In the genomic region with DNA sequence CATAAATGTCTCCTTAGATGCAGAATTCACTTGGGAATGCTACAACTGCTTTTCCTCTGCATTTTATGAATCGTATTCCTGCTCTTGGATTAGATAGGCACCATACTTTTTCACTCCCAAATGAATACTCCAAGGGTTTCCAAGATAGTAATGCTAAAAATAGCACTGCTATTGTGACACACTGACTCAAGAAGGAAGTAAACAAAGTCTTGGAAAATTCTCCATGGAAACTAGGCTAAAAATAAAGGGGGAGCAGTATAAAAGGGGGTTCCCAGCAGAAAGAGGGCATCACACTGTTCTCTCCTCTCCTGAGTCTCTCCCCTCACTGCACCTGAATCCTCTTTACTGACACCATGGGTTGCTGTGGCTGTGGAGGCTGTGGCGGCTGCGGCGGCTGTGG, we compare ENCODE assay signal across 31 mouse cellular contexts. TPM values are rescaled to one million over a fixed set of nuclear protein-coding genes. Genes with fewer than 3 reads are reported as not detected.
DNase-seq lines count a peak whose midpoint lies in the region; ATAC-seq and TF ChIP-seq lines count a peak whose summit lies in the region.
"Had no signal": no experiment of that assay in that cellular context is flagged by ENCODE, and none has a peak within 500 bp of the region (broad histone marks: within the 10 kb centered on the region; RNA-seq: fewer than 3 reads in every experiment).

Gene Krtap28-13 (plus strand): TSS at position 288 of the 400 bp plus-strand sequence.

- no peak within 1 kb of the TSS for H3K4me2 ChIP-seq in lung, postnatal 0 days (replicated peaks; ENCODE audit: low read depth, low read length)
- H3K4me2 ChIP-seq in midbrain, postnatal 0 days (ENCODE audit: low read depth, low read length, poor library complexity, severe bottlenecking), result no peak within 1 kb of the TSS
- H3K4me2 ChIP-seq: embryonic facial prominence, embryonic 15.5 days; forebrain, embryonic 15.5 days; heart, embryonic 13.5 days; hindbrain, embryonic 13.5 days had no signal

- no peak for TF ChIP-seq POLR2A in heart, adult 2 months (IDR thresholded peaks at IDR 0.05; ENCODE audit: insufficient read depth, low read depth, low read length)

- no peak within 1 kb of the TSS for H3K9ac ChIP-seq in heart, adult 2 months (ENCODE audit: low read depth, low read length)
- no peak within 1 kb of the TSS for H3K9ac ChIP-seq in lung, postnatal 0 days (replicated peaks; ENCODE audit: low read depth)
- H3K9ac ChIP-seq in midbrain, postnatal 0 days (replicated peaks; ENCODE audit: low read length, poor library complexity, severe bottlenecking), result no peak within 1 kb of the TSS
- H3K9ac ChIP-seq: embryonic facial prominence, embryonic 15.5 days; forebrain, embryonic 15.5 days; heart, embryonic 13.5 days; hindbrain, embryonic 13.5 days had no signal

- intact Hi-C loops in heart, adult 2 months (cut with DNase I), result loop anchor here (5.0 kb wide), 2 partner anchors 127 to 657 kb away; no protein-coding TSS in a partner anchor

- no peak within 1 kb of the TSS for H3K4me3 ChIP-seq in heart, embryonic 10.5 days
- H3K4me3 ChIP-seq in heart, adult 2 months, result no peak within 1 kb of the TSS
- H3K4me3 ChIP-seq in lung, postnatal 0 days (ENCODE audit: low read depth, low read length), result no peak within 1 kb of the TSS
- H3K4me3 ChIP-seq in midbrain, postnatal 0 days (ENCODE audit: low read depth, low read length), result no peak within 1 kb of the TSS
- H3K4me3 ChIP-seq: embryonic facial prominence, embryonic 15.5 days; erythroblast, embryonic 14.5 days; forebrain, embryonic 10.5 days; forebrain, embryonic 15.5 days; heart, embryonic 13.5 days; hindbrain, embryonic 13.5 days had no signal

- TF ChIP-seq CTCF in heart, adult 2 months (IDR thresholded peaks at IDR 0.05), result no peak
- no peak for TF ChIP-seq CTCF in lung, postnatal 0 days (IDR thresholded peaks at IDR 0.05)
- TF ChIP-seq CTCF in midbrain, postnatal 0 days (IDR thresholded peaks at IDR 0.05), result no peak

- DNase-seq in heart, embryonic 10.5 days (ENCODE audit: low spot score), result no peak
- DNase-seq in heart, adult 2 months, result no peak
- peak; percentile 62 for DNase-seq in lung, postnatal 0 days (ENCODE audit: low spot score)
- no peak for DNase-seq in lung, postnatal 10 days
- peak; percentile 3 for DNase-seq in NIH3T3 (ENCODE audit: low read depth)
- no peak for DNase-seq in midbrain, postnatal 0 days (ENCODE audit: low spot score)
- DNase-seq: adrenal gland, adult 8-10 months; adrenal gland, postnatal 36 days; cerebellum, adult 11 months; cerebellum, adult 8-10 months; cerebellum, postnatal 14 days; embryo, embryonic 11 days; gastrocnemius, postnatal 10 days; heart, adult 18-20 months; heart, postnatal 14 days; kidney, adult 18-20 months had no signal

- no peaks in the 10 kb centered on the region for H3K36me3 ChIP-seq in heart, embryonic 10.5 days
- no peaks in the 10 kb centered on the region for H3K36me3 ChIP-seq in heart, adult 2 months (ENCODE audit: control insufficient read depth, insufficient read depth, low read length)
- H3K36me3 ChIP-seq in lung, postnatal 0 days (ENCODE audit: insufficient read depth, low read length), result no peaks in the 10 kb centered on the region
- no peaks in the 10 kb centered on the region for H3K36me3 ChIP-seq in midbrain, postnatal 0 days (ENCODE audit: insufficient read depth, low read length)
- H3K36me3 ChIP-seq: embryonic facial prominence, embryonic 15.5 days; forebrain, embryonic 10.5 days; forebrain, embryonic 15.5 days; heart, embryonic 13.5 days; hindbrain, embryonic 13.5 days had no signal

- 73% methylated on average over 4 of the region's 4 CpGs for WGBS in heart, embryonic 10.5 days
- 73% methylated on average over 4 of the region's 4 CpGs for WGBS in heart, adult 2 months
- 81% methylated on average over 4 of the region's 4 CpGs for WGBS in lung, postnatal 0 days
- 92% methylated on average over 4 of the region's 4 CpGs for WGBS in midbrain, postnatal 0 days

- ATAC-seq in lung, postnatal 0 days, result no peak
- no peak for ATAC-seq in midbrain, postnatal 0 days (ENCODE audit: low FRiP score)
- no peak for ATAC-seq in CD4-positive, CD25-positive, alpha-beta regulatory T cell, adult 4 months
- ATAC-seq: forebrain, embryonic 15.5 days; hindbrain, postnatal 0 days; Patski had no signal

- peak within 1 kb of the TSS; percentile 64; the same call in 1 of the 2 replicates for H3K27ac ChIP-seq in heart, embryonic 10.5 days
- no peak within 1 kb of the TSS for H3K27ac ChIP-seq in heart, adult 2 months
- no peak within 1 kb of the TSS for H3K27ac ChIP-seq in lung, postnatal 0 days (ENCODE audit: low read length)
- H3K27ac ChIP-seq in midbrain, postnatal 0 days (ENCODE audit: low read depth, low read length), result no peak within 1 kb of the TSS
- H3K27ac ChIP-seq: embryonic facial prominence, embryonic 15.5 days; forebrain, embryonic 10.5 days; forebrain, embryonic 15.5 days; heart, embryonic 13.5 days; hindbrain, embryonic 13.5 days; hindbrain, postnatal 0 days had no signal

- H3K4me1 ChIP-seq in heart, embryonic 10.5 days, result peaks cover 11% of the 10 kb centered on the region
- H3K4me1 ChIP-seq in heart, adult 2 months (ENCODE audit: control insufficient read depth, insufficient read depth, low read length), result peaks cover 3% of the 10 kb centered on the region; the same call in 1 of the 2 replicates
- no peaks in the 10 kb centered on the region for H3K4me1 ChIP-seq in lung, postnatal 0 days (ENCODE audit: insufficient read depth, low read depth, low read length)
- H3K4me1 ChIP-seq in midbrain, postnatal 0 days (ENCODE audit: insufficient read depth, low read length), result no peaks in the 10 kb centered on the region
- H3K4me1 ChIP-seq: embryonic facial prominence, embryonic 15.5 days; forebrain, embryonic 10.5 days; hindbrain, embryonic 13.5 days had no signal

- no peaks in the 10 kb centered on the region for H3K79me2 ChIP-seq in heart, adult 2 months (replicated peaks; ENCODE audit: control insufficient read depth, insufficient read depth, low read length)

- H3K27me3 ChIP-seq in heart, embryonic 10.5 days (ENCODE audit: insufficient read depth, poor library complexity, severe bottlenecking), result no peaks in the 10 kb centered on the region
- H3K27me3 ChIP-seq in heart, adult 2 months (ENCODE audit: control insufficient read depth, insufficient read depth, low read length), result no peaks in the 10 kb centered on the region
- no peaks in the 10 kb centered on the region for H3K27me3 ChIP-seq in lung, postnatal 0 days (replicated peaks; ENCODE audit: insufficient read depth, low read length)
- H3K27me3 ChIP-seq in midbrain, postnatal 0 days (ENCODE audit: insufficient read depth, low read length), result no peaks in the 10 kb centered on the region
- H3K27me3 ChIP-seq: embryonic facial prominence, embryonic 15.5 days; forebrain, embryonic 15.5 days; heart, embryonic 13.5 days; hindbrain, embryonic 13.5 days; Patski had no signal

- no peak for TF ChIP-seq EP300 in heart, adult 2 months (IDR thresholded peaks at IDR 0.05; ENCODE audit: insufficient read depth, low read depth, low read length)
- TF ChIP-seq EP300 in lung, postnatal 0 days (IDR thresholded peaks at IDR 0.05), result no peak

- H3K9me3 ChIP-seq in heart, embryonic 10.5 days, result no peaks in the 10 kb centered on the region
- no peaks in the 10 kb centered on the region for H3K9me3 ChIP-seq in lung, postnatal 0 days (ENCODE audit: low read length)
- H3K9me3 ChIP-seq in midbrain, postnatal 0 days (ENCODE audit: low read length), result no peaks in the 10 kb centered on the region
- H3K9me3 ChIP-seq: embryonic facial prominence, embryonic 15.5 days; forebrain, embryonic 10.5 days; forebrain, embryonic 15.5 days; heart, embryonic 13.5 days; hindbrain, embryonic 13.5 days had no signal

RNA-seq across cellular contexts. Expression of gene Krtap28-13, which starts in this region (rescaled TPM):
- 0.25 TPM in 1 of 2 replicates, not detected in the other for polyA plus RNA-seq in heart, embryonic 10.5 days (2016; fragmentation: Nextera tagmentation; extraction: Ambion mirVana)
- total RNA-seq in heart, adult 2 months (2021), result not detected
- not detected in 2 replicates for polyA plus RNA-seq in heart, adult 2 months (2012; rRNA removed)
- 0.16 TPM in 1 of 2 replicates, not detected in the other for polyA plus RNA-seq in lung, postnatal 0 days (2015; fragmentation: Nextera tagmentation; extraction: Ambion mirVana)
- total RNA-seq in midbrain, postnatal 0 days (2014; rRNA removed), result not detected in 2 replicates
- polyA plus RNA-seq in midbrain, postnatal 0 days (2015; fragmentation: Nextera tagmentation; extraction: Ambion mirVana), result not detected in 2 replicates
- not detected for polyA plus RNA-seq in CD4-positive, CD25-positive, alpha-beta regulatory T cell, adult 4 months (2017; shearing (Covaris generic))
- total RNA-seq: adrenal gland, adult 8-10 months; adrenal gland, postnatal 36 days; common myeloid progenitor, adult 5-6 weeks; gastrocnemius, postnatal 10 days; gastrocnemius, postnatal 4 days; heart, adult 18-20 months; heart, postnatal 14 days; hindbrain, postnatal 0 days; MEL had no signal
- polyA plus RNA-seq: brain, embryonic 14.5 days; embryonic facial prominence, embryonic 11.5 days; erythroblast, embryonic 14.5 days; forebrain, embryonic 10.5 days; forebrain, embryonic 15.5 days; heart, embryonic 13.5 days; hindbrain, embryonic 13.5 days; hindbrain, postnatal 0 days; intestine, embryonic 14.5 days; Patski had no signal

Comparison
In these comparisons a context has a peak if more than half of its experiments do, and no peak if none do; other contexts are left out.
1. Peak in DNase-seq in lung, postnatal 0 days; RNA of the gene not detected or under 1 TPM.